Mouse (Mus musculus) midbrain, embryonic 14.5 days (tissue): Measurements from ENCODE around the gene 2410015M20Rik. TPM values are rescaled to one million over a fixed set of nuclear protein-coding genes. Genes with fewer than 3 reads are reported as not detected.

ENCODE experiments used
- ATAC-seq: fragments of 200-750 bp; cut with Nextera tagmentation; 2 replicates; pipeline ENCODE4 v1.8.0; 2017; ENCODE audit warnings: moderate number of reproducible peaks, moderate library complexity; ENCODE audit not compliant: low FRiP score, low TSS enrichment
- DNase-seq: peaks from one replicate; pipeline ENCODE4 v3.0.0-alpha.2; 2015
- H3K27ac ChIP-seq: fragments of 300-500 bp; sonication (generic); replicated peaks from 2 replicates; pipeline ENCODE4 v1.5.1; 2014; ENCODE audit warnings: mild to moderate bottlenecking, low read depth, low read length, moderate library complexity
- H3K27me3 ChIP-seq: fragments of 300-500 bp; sonication (generic); 2 replicates; pipeline ENCODE4 v1.6.1; 2014; ENCODE audit warnings: low read length, control low read depth, mixed read lengths; ENCODE audit not compliant: control insufficient read depth, insufficient read depth
- H3K36me3 ChIP-seq: fragments of 300-500 bp; sonication (generic); 2 replicates; pipeline ENCODE4 v1.6.1; 2014; ENCODE audit warnings: low read length, control low read depth; ENCODE audit not compliant: control insufficient read depth, insufficient read depth
- H3K4me1 ChIP-seq: fragments of 300-500 bp; sonication (generic); 2 replicates; pipeline ENCODE4 v1.6.1; 2014; ENCODE audit warnings: mild to moderate bottlenecking, antibody characterized with exemption, low read length, control low read depth; ENCODE audit not compliant: control insufficient read depth, insufficient read depth
- H3K4me2 ChIP-seq: fragments of 300-500 bp; sonication (generic); 2 replicates; pipeline ENCODE4 v1.6.1; 2014; ENCODE audit warnings: mild to moderate bottlenecking, low read length, moderate library complexity
- H3K4me3 ChIP-seq: fragments of 300-500 bp; sonication (generic); replicated peaks from 2 replicates; pipeline ENCODE4 v1.5.1; 2014; ENCODE audit warnings: low read depth, low read length
- H3K9ac ChIP-seq: fragments of 300-500 bp; sonication (generic); replicated peaks from 2 replicates; pipeline ENCODE4 v1.6.1; 2014; ENCODE audit warnings: mild to moderate bottlenecking, low read length, moderate library complexity
- H3K9me3 ChIP-seq: fragments of 300-500 bp; sonication (generic); 2 replicates; pipeline ENCODE4 v1.6.1; 2016; ENCODE audit warnings: low read length, control low read depth, mixed read lengths; ENCODE audit not compliant: control insufficient read depth
- WGBS: fragments of 180-500 bp; shearing (Covaris S2); extraction: QIAGEN DNeasy Blood & Tissue Kit; methylation state at CpG from one replicate; pipeline ENCODE4 v1.1.7; 2014; 5-methylcytosine and 5-hydroxymethylcytosine counted together
- polyA plus RNA-seq: library from polyadenylated mRNA; unstranded; fragments of >200 nt; fragmentation: Nextera tagmentation; extraction: Ambion mirVana; gene quantifications from 2 replicates; pipeline ENCODE4 v1.2.1, GENCODE M21; 2014

Gene 2410015M20Rik
- polyA plus RNA-seq: 192 and 195 TPM in 2 replicates

- Histone ChIP-seq H3K4me2 (peak within 1 kb of the TSS; percentile 84), H3K36me3 (peaks cover 41% of the 10 kb centered on the region), H3K27me3 (no peaks in the 10 kb centered on the region), H3K4me3 (peak within 1 kb of the TSS; percentile 58), H3K4me1 (peaks cover 16% of the 10 kb centered on the region), H3K9me3 (no peaks in the 10 kb centered on the region), H3K27ac (peak within 1 kb of the TSS; percentile 82), H3K9ac (peak within 1 kb of the TSS; percentile 60)
- WGBS: under 1% methylated on average over 44 of the region's 44 CpGs
- peak; percentile 88 for ATAC-seq
- DNase-seq: peak; percentile 98
These were observed at the start of gene 2410015M20Rik for GRCm38 (mm10) chr17:56609452-56610171. TSS of gene 2410015M20Rik (minus strand) at chr17:56609771.

GRCm38 (mm10) chr17:56656171-56656570 lies 46.6 kb upstream of the 2410015M20Rik start:
- no peak overlapping the region for H3K27ac ChIP-seq
- H3K27me3 ChIP-seq: no peaks in the 10 kb centered on the region
- DNase-seq: peak; percentile 7
- no peaks in the 10 kb centered on the region for H3K9me3 ChIP-seq
- no peaks in the 10 kb centered on the region for H3K4me1 ChIP-seq
- H3K4me3 ChIP-seq: no peak overlapping the region
- 84% methylated on average over 6 of the region's 6 CpGs for WGBS
- no peak for ATAC-seq
- H3K9ac ChIP-seq: no peak overlapping the region
- no peaks in the 10 kb centered on the region for H3K36me3 ChIP-seq
- no peak overlapping the region for H3K4me2 ChIP-seq

- WGBS: 90% methylated on average over 3 of the region's 3 CpGs
- Histone ChIP-seq H3K36me3 (no peaks in the 10 kb centered on the region), H3K4me2 (no peak overlapping the region), H3K27me3 (no peaks in the 10 kb centered on the region), H3K9me3 (no peaks in the 10 kb centered on the region), H3K4me3 (no peak overlapping the region), H3K27ac (no peak overlapping the region), H3K9ac (no peak overlapping the region), H3K4me1 (no peaks in the 10 kb centered on the region)
- DNase-seq: no peak
- no peak for ATAC-seq
These were observed 45.7 kb upstream of the 2410015M20Rik start for GRCm38 (mm10) chr17:56655311-56655710.

GRCm38 (mm10) chr17:56654771-56655170 lies 45.2 kb upstream of the 2410015M20Rik start:
- DNase-seq (no peak), ATAC-seq (no peak)
- Histone ChIP-seq H3K4me2 (no peak overlapping the region), H3K36me3 (no peaks in the 10 kb centered on the region), H3K4me1 (no peaks in the 10 kb centered on the region), H3K9ac (no peak overlapping the region), H3K4me3 (no peak overlapping the region), H3K27ac (no peak overlapping the region), H3K27me3 (no peaks in the 10 kb centered on the region), H3K9me3 (no peaks in the 10 kb centered on the region)
- 84% methylated on average over 2 of the region's 2 CpGs for WGBS

- 40% methylated on average over 10 of the region's 10 CpGs for WGBS
- Histone ChIP-seq H3K4me1 (no peaks in the 10 kb centered on the region), H3K4me2 (no peak overlapping the region), H3K36me3 (no peaks in the 10 kb centered on the region), H3K9ac (no peak overlapping the region), H3K9me3 (no peaks in the 10 kb centered on the region), H3K27me3 (no peaks in the 10 kb centered on the region), H3K27ac (no peak overlapping the region), H3K4me3 (no peak overlapping the region)
- ATAC-seq: no peak
- DNase-seq: no peak
These were observed 42.2 kb upstream of the 2410015M20Rik start for GRCm38 (mm10) chr17:56651801-56652200.

GRCm38 (mm10) chr17:56647546-56647945 lies 38.0 kb upstream of the 2410015M20Rik start:
- H3K9me3 ChIP-seq: no peaks in the 10 kb centered on the region
- H3K27ac ChIP-seq: no peak overlapping the region
- no peaks in the 10 kb centered on the region for H3K36me3 ChIP-seq
- 66% methylated on average over 13 of the region's 13 CpGs for WGBS
- no peaks in the 10 kb centered on the region for H3K4me1 ChIP-seq
- H3K4me3 ChIP-seq: no peak overlapping the region
- H3K9ac ChIP-seq: no peak overlapping the region
- H3K27me3 ChIP-seq: no peaks in the 10 kb centered on the region
- H3K4me2 ChIP-seq: no peak overlapping the region
- DNase-seq (no peak), ATAC-seq (no peak)

GRCm38 (mm10) chr17:56643237-56643636 lies 33.7 kb upstream of the 2410015M20Rik start:
- Histone ChIP-seq H3K9me3 (no peaks in the 10 kb centered on the region), H3K4me3 (no peak overlapping the region)
- WGBS: 87% methylated on average over 4 of the region's 4 CpGs

GRCm38 (mm10) chr17:56634023-56634422 lies 24.5 kb upstream of the 2410015M20Rik start:
- no peak overlapping the region for H3K27ac ChIP-seq
- H3K4me1 ChIP-seq: no peaks in the 10 kb centered on the region
- no peak overlapping the region for H3K4me2 ChIP-seq
- 85% methylated on average over 6 of the region's 6 CpGs for WGBS
- no peak overlapping the region for H3K9ac ChIP-seq
- ATAC-seq (no peak), DNase-seq (no peak)
- H3K36me3 ChIP-seq: no peaks in the 10 kb centered on the region
- no peak overlapping the region for H3K4me3 ChIP-seq
- no peaks in the 10 kb centered on the region for H3K27me3 ChIP-seq
- no peaks in the 10 kb centered on the region for H3K9me3 ChIP-seq

More at GRCm38 (mm10) chr17:56643237-56643636, 33.7 kb upstream of the 2410015M20Rik start:
- no peaks in the 10 kb centered on the region for H3K36me3 ChIP-seq
- DNase-seq (no peak), ATAC-seq (no peak)
- H3K27me3 ChIP-seq: no peaks in the 10 kb centered on the region
- H3K4me1 ChIP-seq: no peaks in the 10 kb centered on the region
- no peak overlapping the region for H3K9ac ChIP-seq
- no peak overlapping the region for H3K4me2 ChIP-seq
- no peak overlapping the region for H3K27ac ChIP-seq

GRCm38 (mm10) chr17:56631807-56632206 lies 22.2 kb upstream of the 2410015M20Rik start:
- Histone ChIP-seq H3K4me1 (peaks cover 5% of the 10 kb centered on the region), H3K9ac (no peak overlapping the region), H3K9me3 (no peaks in the 10 kb centered on the region), H3K4me2 (no peak overlapping the region), H3K36me3 (no peaks in the 10 kb centered on the region), H3K27ac (no peak overlapping the region), H3K4me3 (no peak overlapping the region), H3K27me3 (no peaks in the 10 kb centered on the region)
- WGBS: 58% methylated on average over 4 of the region's 4 CpGs
- DNase-seq (no peak), ATAC-seq (no peak)
